Mouse (Mus musculus) lung, postnatal 0 days (tissue): ENCODE results near the gene Rbm45.

Source experiments
- CTCF ChIP-seq: IDR thresholded peaks from 2 replicates; pipeline ENCODE4 v1.5.1; 2016; ENCODE audit warnings: antibody characterized with exemption, mild to moderate bottlenecking
- EP300 ChIP-seq: IDR thresholded peaks from 2 replicates; pipeline ENCODE4 v1.6.1; 2016; ENCODE audit warnings: antibody characterized with exemption, mild to moderate bottlenecking, control low read depth

DNA sequence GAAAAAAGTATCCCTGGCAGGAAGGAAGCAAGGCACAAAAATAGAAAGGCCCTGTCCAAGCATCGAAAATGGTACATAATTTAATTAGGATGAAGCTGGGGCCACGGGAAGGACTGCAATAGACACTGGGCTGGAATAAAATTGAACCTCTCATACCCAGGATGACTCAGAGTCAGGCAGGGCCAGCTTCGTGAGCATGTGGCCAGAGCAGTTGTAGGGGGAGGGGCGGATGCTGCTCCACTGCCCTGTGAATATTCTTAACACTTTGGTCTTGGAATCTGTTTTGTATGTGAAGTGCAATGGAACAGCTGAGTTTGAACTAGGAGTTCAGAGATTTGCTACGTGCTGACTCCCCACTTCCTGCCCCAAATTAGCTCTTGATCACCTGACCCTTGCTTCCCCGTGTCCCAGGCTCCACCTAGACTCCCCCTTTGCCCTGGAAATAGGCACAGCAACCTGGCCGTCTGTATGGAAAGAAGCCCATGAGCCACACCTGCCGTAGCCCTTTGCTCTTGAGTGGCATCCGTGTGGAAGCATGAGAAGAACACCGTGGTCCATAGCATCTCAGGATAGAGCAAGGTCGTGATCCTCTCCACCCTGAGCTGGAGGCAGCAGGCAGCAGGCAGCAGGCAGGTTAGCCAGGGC is 37.5 kb upstream of the Rbm45 start:
- TF ChIP-seq CTCF: no peak
- TF ChIP-seq EP300: no peak
